In the genomic region with DNA sequence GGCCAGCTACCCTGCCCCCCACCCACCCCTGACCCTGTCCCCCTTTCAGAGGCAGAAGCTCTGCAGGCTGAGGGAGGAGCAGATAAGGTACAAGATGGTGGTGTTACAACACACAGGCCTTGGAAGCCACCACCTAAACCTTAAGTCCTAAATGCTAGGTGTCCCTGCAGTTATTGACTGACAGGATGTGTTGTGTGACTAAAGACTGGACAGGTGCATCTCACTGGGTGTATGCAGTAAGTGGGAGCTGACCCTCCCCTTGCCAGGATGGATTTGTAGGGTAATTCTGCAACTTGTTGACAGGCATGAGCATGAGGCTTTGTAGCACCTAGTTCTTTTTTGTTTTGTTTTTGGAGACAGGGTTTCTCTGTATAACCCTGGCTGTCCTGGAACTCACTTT, we compare ENCODE assay signal across 10 mouse cellular contexts. TPM values are rescaled to one million over a fixed set of nuclear protein-coding genes. Genes with fewer than 3 reads are reported as not detected.
DNase-seq lines count a peak whose midpoint lies in the region; ATAC-seq and TF ChIP-seq lines count a peak whose summit lies in the region.
"Had no signal": no experiment of that assay in that cellular context is flagged by ENCODE, and none has a peak within 500 bp of the region (broad histone marks: within the 10 kb centered on the region; RNA-seq: fewer than 3 reads in every experiment).

No protein-coding gene starts in this region.

- TF ChIP-seq POLR2A in ES-Bruce4 (IDR thresholded peaks at IDR 0.05; ENCODE audit: insufficient read depth, low read length), result no peak

- no peaks in the 10 kb centered on the region for H3K27me3 ChIP-seq in forebrain, embryonic 12.5 days
- H3K27me3 ChIP-seq in forebrain, embryonic 11.5 days (ENCODE audit: control insufficient read depth, insufficient read depth, low read length), result no peaks in the 10 kb centered on the region
- H3K27me3 ChIP-seq in kidney, embryonic 14.5 days (ENCODE audit: control insufficient read depth, insufficient read depth, low read length), result no peaks in the 10 kb centered on the region
- H3K27me3 ChIP-seq in ES-Bruce4 (ENCODE audit: control insufficient read depth, insufficient read depth, low read length, poor library complexity, severe bottlenecking), result no peaks in the 10 kb centered on the region
- no peaks in the 10 kb centered on the region for H3K27me3 ChIP-seq in limb, embryonic 13.5 days
- H3K27me3 ChIP-seq: hindbrain, embryonic 15.5 days had no signal

- no peaks in the 10 kb centered on the region for H3K9me3 ChIP-seq in forebrain, embryonic 12.5 days
- no peaks in the 10 kb centered on the region for H3K9me3 ChIP-seq in forebrain, embryonic 11.5 days (ENCODE audit: control insufficient read depth, low read length)
- H3K9me3 ChIP-seq in kidney, embryonic 14.5 days (ENCODE audit: control insufficient read depth, low read length), result no peaks in the 10 kb centered on the region
- H3K9me3 ChIP-seq in ES-Bruce4 (replicated peaks; ENCODE audit: control insufficient read depth, insufficient read depth, low read length, poor library complexity, severe bottlenecking), result no peaks in the 10 kb centered on the region
- no peaks in the 10 kb centered on the region; the same call in 1 of the 2 replicates for H3K9me3 ChIP-seq in limb, embryonic 13.5 days
- H3K9me3 ChIP-seq: hindbrain, embryonic 15.5 days had no signal

- H3K4me2 ChIP-seq in forebrain, embryonic 12.5 days, result no peak overlapping the region
- no peak overlapping the region for H3K4me2 ChIP-seq in forebrain, embryonic 11.5 days (ENCODE audit: low read depth, low read length, severe bottlenecking)
- no peak overlapping the region for H3K4me2 ChIP-seq in kidney, embryonic 14.5 days (replicated peaks; ENCODE audit: low read depth, low read length)
- H3K4me2 ChIP-seq in limb, embryonic 13.5 days (replicated peaks), result no peak overlapping the region
- H3K4me2 ChIP-seq: hindbrain, embryonic 15.5 days had no signal

- TF ChIP-seq CTCF in ES-Bruce4 (IDR thresholded peaks at IDR 0.05; ENCODE audit: low read depth, low read length), result no peak

- peaks cover 48% of the 10 kb centered on the region for H3K4me1 ChIP-seq in forebrain, embryonic 12.5 days
- peaks cover 33% of the 10 kb centered on the region for H3K4me1 ChIP-seq in forebrain, embryonic 11.5 days (replicated peaks; ENCODE audit: control insufficient read depth, insufficient read depth, low read length)
- H3K4me1 ChIP-seq in kidney, embryonic 14.5 days (ENCODE audit: control insufficient read depth, insufficient read depth, low read length), result peaks cover 63% of the 10 kb centered on the region
- peaks cover 18% of the 10 kb centered on the region for H3K4me1 ChIP-seq in ES-Bruce4 (ENCODE audit: control insufficient read depth, insufficient read depth, low read length)
- peaks cover 69% of the 10 kb centered on the region for H3K4me1 ChIP-seq in limb, embryonic 13.5 days

- no peak overlapping the region for H3K27ac ChIP-seq in forebrain, embryonic 12.5 days
- H3K27ac ChIP-seq in forebrain, embryonic 11.5 days (ENCODE audit: low read depth, low read length), result no peak overlapping the region
- H3K27ac ChIP-seq in kidney, embryonic 14.5 days (ENCODE audit: low read depth, low read length), result peak overlapping the region; percentile 100
- peak overlapping the region; percentile 65 for H3K27ac ChIP-seq in ES-Bruce4 (ENCODE audit: insufficient read depth, low read length)
- peak overlapping the region; percentile 99; the same call in 1 of the 2 replicates for H3K27ac ChIP-seq in limb, embryonic 13.5 days
- H3K27ac ChIP-seq: hindbrain, embryonic 15.5 days had no signal

- ATAC-seq in forebrain, embryonic 12.5 days (ENCODE audit: low FRiP score), result no peak
- ATAC-seq in forebrain, embryonic 11.5 days (replicated peaks; ENCODE audit: low FRiP score), result no peak
- no peak for ATAC-seq in kidney, embryonic 14.5 days (ENCODE audit: low FRiP score, low TSS enrichment)
- ATAC-seq in limb, embryonic 13.5 days (ENCODE audit: low FRiP score, low read depth), result no peak

- no peak for DNase-seq in forebrain, embryonic 11.5 days (ENCODE audit: low spot score)
- no peak for DNase-seq in kidney, postnatal 36 days
- no peak for DNase-seq in T-cell, adult 2 months (ENCODE audit: low spot score)
- no peak for DNase-seq in right cerebral cortex, postnatal 14 days
- DNase-seq: cerebellum, adult 9-11 months had no signal

- no peak for TF ChIP-seq EP300 in ES-Bruce4 (IDR thresholded peaks at IDR 0.05; ENCODE audit: insufficient read depth, low read depth, low read length)

- peaks cover 56% of the 10 kb centered on the region for H3K36me3 ChIP-seq in forebrain, embryonic 12.5 days (replicated peaks)
- peaks cover 3% of the 10 kb centered on the region for H3K36me3 ChIP-seq in forebrain, embryonic 11.5 days (ENCODE audit: control insufficient read depth, insufficient read depth, low read length)
- H3K36me3 ChIP-seq in kidney, embryonic 14.5 days (ENCODE audit: control insufficient read depth, insufficient read depth, low read length), result peaks cover 57% of the 10 kb centered on the region
- peaks cover 13% of the 10 kb centered on the region for H3K36me3 ChIP-seq in ES-Bruce4 (ENCODE audit: control insufficient read depth, insufficient read depth, low read length, poor library complexity, severe bottlenecking)
- peaks cover 70% of the 10 kb centered on the region for H3K36me3 ChIP-seq in limb, embryonic 13.5 days

- H3K9ac ChIP-seq in forebrain, embryonic 12.5 days, result peak overlapping the region; percentile 26; the same call in 1 of the 2 replicates
- H3K9ac ChIP-seq in forebrain, embryonic 11.5 days (ENCODE audit: low read length), result no peak overlapping the region
- 0 out of 2 replicates have a peak overlapping the region, but pooled peaks have one; percentile 8 for H3K9ac ChIP-seq in kidney, embryonic 14.5 days (ENCODE audit: low read depth, low read length)
- H3K9ac ChIP-seq in ES-Bruce4 (ENCODE audit: low read depth, poor library complexity, severe bottlenecking), result no peak overlapping the region
- no peak overlapping the region for H3K9ac ChIP-seq in limb, embryonic 13.5 days
- H3K9ac ChIP-seq: hindbrain, embryonic 15.5 days had no signal

- no peak overlapping the region for H3K4me3 ChIP-seq in forebrain, embryonic 12.5 days (replicated peaks)
- H3K4me3 ChIP-seq in forebrain, embryonic 11.5 days (ENCODE audit: low read depth, low read length), result no peak overlapping the region
- H3K4me3 ChIP-seq in kidney, embryonic 14.5 days (ENCODE audit: low read length), result no peak overlapping the region
- no peak overlapping the region for H3K4me3 ChIP-seq in ES-Bruce4 (ENCODE audit: low read depth, low read length)
- no peak overlapping the region for H3K4me3 ChIP-seq in limb, embryonic 13.5 days
- H3K4me3 ChIP-seq: hindbrain, embryonic 15.5 days had no signal

RNA-seq across cellular contexts. Expression of gene Ptpa, which starts 28.6 kb away (rescaled TPM):
- 131 and 144 TPM in 2 replicates for polyA plus RNA-seq in forebrain, embryonic 12.5 days (2016; fragmentation: Nextera tagmentation; extraction: Ambion mirVana)
- 90.0 and 94.5 TPM in 2 replicates for polyA plus RNA-seq in forebrain, embryonic 11.5 days (2014; fragmentation: Nextera tagmentation; extraction: Ambion mirVana)
- polyA plus RNA-seq in kidney, embryonic 14.5 days (2014; fragmentation: Nextera tagmentation; extraction: Ambion mirVana), result 92.3 and 96.0 TPM in 2 replicates
- 83.1 and 91.6 TPM in 2 replicates for polyA plus RNA-seq in ES-Bruce4 (2011; ENCODE audit: insufficient read depth, insufficient read length, low read depth, missing spikeins)
- polyA plus RNA-seq in limb, embryonic 13.5 days (2015; fragmentation: Nextera tagmentation; extraction: Ambion mirVana), result 144 and 150 TPM in 2 replicates

RNA-seq across cellular contexts. Expression of gene Crat, which starts 28.8 kb away (rescaled TPM):
- polyA plus RNA-seq in forebrain, embryonic 12.5 days (2016; fragmentation: Nextera tagmentation; extraction: Ambion mirVana), result 22.5 and 23.0 TPM in 2 replicates
- 25.8 and 30.0 TPM in 2 replicates for polyA plus RNA-seq in forebrain, embryonic 11.5 days (2014; fragmentation: Nextera tagmentation; extraction: Ambion mirVana)
- 21.4 and 30.6 TPM in 2 replicates for polyA plus RNA-seq in kidney, embryonic 14.5 days (2014; fragmentation: Nextera tagmentation; extraction: Ambion mirVana)
- polyA plus RNA-seq in ES-Bruce4 (2011; ENCODE audit: insufficient read depth, insufficient read length, low read depth, missing spikeins), result 8.9 and 12.3 TPM in 2 replicates
- polyA plus RNA-seq in limb, embryonic 13.5 days (2015; fragmentation: Nextera tagmentation; extraction: Ambion mirVana), result 28.0 and 31.1 TPM in 2 replicates

RNA-seq across cellular contexts. Expression of gene Ier5l, which starts 29.6 kb away (rescaled TPM):
- 2.3 and 2.7 TPM in 2 replicates for polyA plus RNA-seq in forebrain, embryonic 12.5 days (2016; fragmentation: Nextera tagmentation; extraction: Ambion mirVana)
- 3.7 and 8.5 TPM in 2 replicates for polyA plus RNA-seq in forebrain, embryonic 11.5 days (2014; fragmentation: Nextera tagmentation; extraction: Ambion mirVana)
- polyA plus RNA-seq in kidney, embryonic 14.5 days (2014; fragmentation: Nextera tagmentation; extraction: Ambion mirVana), result 5.5 and 7.2 TPM in 2 replicates
- 5.3 and 6.2 TPM in 2 replicates for polyA plus RNA-seq in ES-Bruce4 (2011; ENCODE audit: insufficient read depth, insufficient read length, low read depth, missing spikeins)
- polyA plus RNA-seq in limb, embryonic 13.5 days (2015; fragmentation: Nextera tagmentation; extraction: Ambion mirVana), result 2.9 and 3.0 TPM in 2 replicates

RNA-seq across cellular contexts. Expression of gene Dolpp1, which starts 52.4 kb away (rescaled TPM):
- polyA plus RNA-seq in forebrain, embryonic 12.5 days (2016; fragmentation: Nextera tagmentation; extraction: Ambion mirVana), result 51.4 and 52.3 TPM in 2 replicates
- polyA plus RNA-seq in forebrain, embryonic 11.5 days (2014; fragmentation: Nextera tagmentation; extraction: Ambion mirVana), result 47.9 and 53.6 TPM in 2 replicates
- polyA plus RNA-seq in kidney, embryonic 14.5 days (2014; fragmentation: Nextera tagmentation; extraction: Ambion mirVana), result 31.0 and 34.7 TPM in 2 replicates
- polyA plus RNA-seq in ES-Bruce4 (2011; ENCODE audit: insufficient read depth, insufficient read length, low read depth, missing spikeins), result 42.3 and 44.3 TPM in 2 replicates
- 33.1 and 33.5 TPM in 2 replicates for polyA plus RNA-seq in limb, embryonic 13.5 days (2015; fragmentation: Nextera tagmentation; extraction: Ambion mirVana)

Comparison
In these comparisons a context has a peak if more than half of its experiments do, and no peak if none do; other contexts are left out.
1. H3K9ac ChIP-seq: peak in forebrain, embryonic 12.5 days (single experiment) and kidney, embryonic 14.5 days (single experiment); none in forebrain, embryonic 11.5 days (single experiment), ES-Bruce4 (single experiment) and limb, embryonic 13.5 days (single experiment).
2. H3K27ac ChIP-seq: peak in kidney, embryonic 14.5 days (single experiment), ES-Bruce4 (single experiment) and limb, embryonic 13.5 days (single experiment); none in forebrain, embryonic 12.5 days (single experiment) and forebrain, embryonic 11.5 days (single experiment).